Mouse (Mus musculus) ES-Bruce4 (cell line): Measurements from ENCODE around the gene Ctsd. TPM values are rescaled to one million over a fixed set of nuclear protein-coding genes. Genes with fewer than 3 reads are reported as not detected.
"Not testable (repeated sequence)": the region's sequence is repeated elsewhere in the genome, so short reads cannot be mapped to it uniquely, and the experiment has no call there.

Experiments used
- H3K27ac ChIP-seq: 2 replicates; pipeline ENCODE4 v1.5.1; 2012; ENCODE audit warnings: low read length, inconsistent platforms; ENCODE audit not compliant: insufficient read depth
- H3K27me3 ChIP-seq: 2 replicates; pipeline ENCODE4 v1.6.1; 2012; ENCODE audit warnings: mild to moderate bottlenecking, low read length, inconsistent platforms; ENCODE audit not compliant: control insufficient read depth, poor library complexity, insufficient read depth, severe bottlenecking
- H3K36me3 ChIP-seq: 2 replicates; pipeline ENCODE4 v1.6.1; 2012; ENCODE audit warnings: inconsistent platforms, mild to moderate bottlenecking, low read length, moderate library complexity; ENCODE audit not compliant: control insufficient read depth, poor library complexity, insufficient read depth, severe bottlenecking
- H3K4me1 ChIP-seq: one replicate; pipeline ENCODE4 v1.8.1; 2011; ENCODE audit warnings: low read length; ENCODE audit not compliant: control insufficient read depth, insufficient read depth
- H3K4me3 ChIP-seq: 2 replicates; pipeline ENCODE4 v1.5.1; 2011; ENCODE audit warnings: low read depth, mild to moderate bottlenecking, low read length
- H3K9ac ChIP-seq: 2 replicates; pipeline ENCODE4 v1.6.1; 2012; ENCODE audit warnings: low read depth, mild to moderate bottlenecking, inconsistent platforms; ENCODE audit not compliant: poor library complexity, severe bottlenecking
- H3K9me3 ChIP-seq: replicated peaks from 2 replicates; pipeline ENCODE4 v1.6.1; 2012; ENCODE audit warnings: mild to moderate bottlenecking, low read length, inconsistent platforms; ENCODE audit not compliant: control insufficient read depth, poor library complexity, insufficient read depth, severe bottlenecking
- CTCF ChIP-seq: IDR thresholded peaks from one replicate; pipeline ENCODE4 v1.8.1; 2011; ENCODE audit warnings: low read depth, low read length
- EP300 ChIP-seq: IDR thresholded peaks from 2 replicates; pipeline ENCODE4 v1.6.1; 2011; ENCODE audit warnings: low read depth, low read length; ENCODE audit not compliant: insufficient read depth
- POLR2A ChIP-seq: IDR thresholded peaks from one replicate; pipeline ENCODE4 v1.8.1; 2011; ENCODE audit warnings: low read length; ENCODE audit not compliant: insufficient read depth
- polyA plus RNA-seq: library from polyadenylated mRNA; stranded (reverse); fragments of >200 nt; gene quantifications from 2 replicates; pipeline ENCODE4 v1.2.4, GENCODE M21; 2011; ENCODE audit warnings: low read depth; ENCODE audit not compliant: missing spikeins, insufficient read depth, insufficient read length

Ctsd gene
- polyA plus RNA-seq, 1 experiment, result 248 TPM

GRCm38 (mm10) chr7:142341564-142342246 lies 46.1 kb downstream of the Ctsd start:
- Histone ChIP-seq H3K27ac (no peak overlapping the region), H3K9me3 (no peaks in the 10 kb centered on the region), H3K9ac (no peak overlapping the region), H3K36me3 (no peaks in the 10 kb centered on the region), H3K4me1 (no peaks in the 10 kb centered on the region), H3K27me3 (no peaks in the 10 kb centered on the region), H3K4me3 (no peak overlapping the region)
- no peak for TF ChIP-seq EP300
- no peak for TF ChIP-seq POLR2A
- no peak for TF ChIP-seq CTCF

DNA sequence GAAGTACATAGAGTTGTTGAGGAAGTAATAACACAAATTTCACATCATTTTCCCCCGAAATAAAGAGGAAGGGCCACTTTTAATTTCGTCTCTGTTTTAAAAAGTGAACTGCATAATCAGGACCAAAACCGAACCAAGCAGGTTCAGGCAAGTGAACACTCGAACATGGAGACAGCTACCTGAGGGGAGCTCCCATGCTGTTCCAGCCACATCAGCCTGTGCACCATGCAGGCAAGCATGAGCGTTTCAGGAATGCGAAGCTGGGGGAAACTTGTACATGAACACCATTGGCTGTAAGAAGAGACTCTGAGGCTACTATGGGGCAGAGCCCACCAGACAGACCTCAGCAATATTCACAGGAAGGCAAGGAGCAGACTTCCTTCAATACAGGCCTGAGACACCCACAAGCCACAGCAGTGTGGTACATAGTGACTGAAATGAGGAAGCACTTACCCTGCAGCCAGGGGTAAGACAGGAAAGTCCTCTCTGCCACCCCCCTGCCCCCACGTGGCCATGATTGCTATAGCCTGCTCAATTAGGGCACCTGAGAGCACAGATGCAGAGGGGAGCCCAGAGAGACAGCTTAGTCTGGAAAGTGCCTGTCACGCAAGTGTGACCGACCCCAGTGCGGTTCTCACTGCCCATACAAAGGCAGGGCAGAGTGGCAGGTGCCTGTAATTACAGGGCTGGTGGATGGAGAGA lies 47.4 kb downstream of the Ctsd start:
- Histone ChIP-seq H3K36me3 (no peaks in the 10 kb centered on the region), H3K27ac (no peak overlapping the region), H3K9me3 (no peaks in the 10 kb centered on the region), H3K4me3 (no peak overlapping the region), H3K27me3 (no peaks in the 10 kb centered on the region), H3K4me1 (no peaks in the 10 kb centered on the region), H3K9ac (no peak overlapping the region)
- TF ChIP-seq EP300 (no peak), CTCF (no peak), POLR2A (no peak)

DNA sequence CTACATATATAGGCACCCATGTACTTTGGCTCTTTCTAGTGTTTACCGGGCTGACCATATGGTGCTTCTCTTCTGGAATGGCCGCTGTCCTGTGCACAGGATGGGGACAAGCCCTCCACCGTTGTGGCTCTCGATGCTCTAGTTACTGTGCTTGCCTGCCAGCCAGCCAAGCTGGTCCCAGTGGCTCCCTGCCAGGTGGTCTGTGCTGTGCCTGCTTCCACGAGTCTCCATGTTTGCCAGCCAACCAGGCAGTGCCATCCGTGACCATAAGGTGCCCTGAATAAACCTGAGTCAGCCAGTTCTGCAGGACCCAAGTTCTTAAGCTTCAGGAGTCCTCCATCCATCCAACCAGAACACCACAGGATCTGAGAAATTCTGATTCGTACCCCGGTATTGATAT lies 52.7 kb downstream of the Ctsd start:
- no peaks in the 10 kb centered on the region for H3K27me3 ChIP-seq
- no peak overlapping the region for H3K27ac ChIP-seq
- H3K36me3 ChIP-seq, result no peaks in the 10 kb centered on the region
- no peaks in the 10 kb centered on the region for H3K4me1 ChIP-seq
- no peak for TF ChIP-seq EP300
- TF ChIP-seq CTCF, result no peak
- no peak for TF ChIP-seq POLR2A
- no peak overlapping the region for H3K4me3 ChIP-seq
- no peaks in the 10 kb centered on the region for H3K9me3 ChIP-seq
- H3K9ac ChIP-seq, result no peak overlapping the region

DNA sequence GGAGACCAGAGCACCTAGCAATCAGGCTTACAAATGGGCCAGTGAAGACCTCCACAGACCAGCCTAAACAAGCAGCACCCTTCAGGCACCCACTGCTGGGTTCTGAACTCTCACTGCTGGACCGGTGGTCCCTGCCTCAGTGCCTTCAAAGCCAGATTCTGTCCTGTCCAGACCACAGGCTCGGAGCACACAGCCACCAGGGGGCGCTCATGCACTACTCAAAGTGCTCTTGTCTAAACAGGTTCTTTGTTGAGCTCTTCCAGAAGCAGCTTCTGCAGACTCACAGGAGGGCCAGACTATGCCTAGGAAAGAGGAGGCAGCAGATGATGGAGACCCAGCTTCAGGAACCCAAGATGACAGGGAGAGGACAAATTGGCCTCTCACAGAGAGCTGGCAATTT lies 53.6 kb downstream of the Ctsd start:
- no peaks in the 10 kb centered on the region for H3K36me3 ChIP-seq
- no peaks in the 10 kb centered on the region for H3K4me1 ChIP-seq
- no peak overlapping the region for H3K4me3 ChIP-seq
- H3K9me3 ChIP-seq, result no peaks in the 10 kb centered on the region
- H3K9ac ChIP-seq, result no peak overlapping the region
- TF ChIP-seq POLR2A (no peak), EP300 (no peak), CTCF (peak; percentile 95)
- H3K27me3 ChIP-seq, result no peaks in the 10 kb centered on the region
- H3K27ac ChIP-seq, result no peak overlapping the region

- H3K4me3 ChIP-seq, result not testable (repeated sequence)
These were observed 55.1 kb downstream of the Ctsd start for GRCm38 (mm10) chr7:142332741-142333140.

DNA sequence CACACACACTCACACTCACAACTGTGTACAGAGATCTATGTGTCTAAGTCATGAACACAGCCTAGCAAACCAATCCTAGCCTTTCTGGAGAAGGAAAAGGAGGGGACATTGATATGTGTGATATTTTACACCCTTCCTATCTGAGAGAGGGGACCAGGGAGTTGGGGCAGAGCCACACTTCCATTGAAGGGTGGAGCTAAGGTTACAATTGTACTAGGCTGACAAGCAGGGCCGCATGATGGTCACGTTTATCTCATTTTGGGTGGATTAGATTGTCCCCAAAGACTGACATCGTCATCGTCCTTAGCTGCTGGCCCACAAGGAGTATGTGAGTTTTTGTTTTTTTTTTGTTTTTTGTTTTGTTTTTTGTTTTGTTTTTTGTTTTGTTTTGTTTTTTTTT lies 56.6 kb downstream of the Ctsd start:
- no peaks in the 10 kb centered on the region for H3K9me3 ChIP-seq
- no peaks in the 10 kb centered on the region for H3K4me1 ChIP-seq
- TF ChIP-seq EP300 (no peak), CTCF (no peak), POLR2A (no peak)
- no peaks in the 10 kb centered on the region for H3K36me3 ChIP-seq
- no peak overlapping the region for H3K4me3 ChIP-seq
- H3K27ac ChIP-seq, result no peak overlapping the region
- H3K9ac ChIP-seq, result no peak overlapping the region
- no peaks in the 10 kb centered on the region for H3K27me3 ChIP-seq

More at GRCm38 (mm10) chr7:142332741-142333140, 55.1 kb downstream of the Ctsd start:
- not testable (repeated sequence) for H3K27ac ChIP-seq, H3K27me3 ChIP-seq, H3K4me1 ChIP-seq, H3K9me3 ChIP-seq, H3K9ac ChIP-seq, H3K36me3 ChIP-seq
